9 mouse cellular contexts compared by ENCODE assay signal in the genomic region with DNA sequence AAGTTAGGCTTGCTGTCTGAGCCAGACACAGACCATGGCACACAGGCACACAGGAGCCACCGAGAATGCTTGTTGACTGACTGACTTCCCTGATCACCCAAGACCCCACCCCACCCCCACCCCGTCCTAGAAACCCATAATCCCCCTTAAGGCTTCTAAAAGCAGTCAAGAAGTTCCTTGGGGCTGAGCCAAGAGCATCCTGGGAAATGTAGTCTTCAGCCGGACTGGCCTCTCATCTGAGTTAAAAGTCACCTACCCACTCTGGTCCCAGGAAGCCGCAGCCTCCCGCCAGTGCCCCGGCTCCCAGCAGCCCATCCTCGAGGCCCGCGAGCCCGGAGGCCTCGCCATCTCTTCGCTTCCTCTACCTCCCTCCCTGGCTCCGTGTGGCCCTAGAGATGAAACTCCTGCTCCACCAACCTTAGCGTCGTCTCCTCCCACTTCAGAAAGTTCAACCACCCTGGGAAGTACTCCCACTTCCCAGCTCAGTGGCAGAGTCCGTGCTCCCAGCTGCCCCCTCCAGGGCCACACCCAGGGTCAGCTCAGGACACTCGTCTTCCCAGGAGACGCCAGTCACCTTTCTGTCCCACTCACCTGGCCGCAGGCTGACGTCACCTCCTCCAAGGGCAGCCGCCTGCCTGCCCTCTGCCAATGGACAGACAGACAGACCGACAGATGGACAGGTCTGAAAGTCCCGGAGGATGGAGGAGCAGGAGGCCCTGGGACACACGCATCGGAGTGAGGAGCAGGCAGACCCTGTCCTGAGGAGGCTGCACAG. TPM values are rescaled to one million over a fixed set of nuclear protein-coding genes. Genes with fewer than 3 reads are reported as not detected.
DNase-seq lines count a peak whose midpoint lies in the region; ATAC-seq and TF ChIP-seq lines count a peak whose summit lies in the region.
"Had no signal": no experiment of that assay in that cellular context is flagged by ENCODE, and none has a peak within 500 bp of the region (broad histone marks: within the 10 kb centered on the region; RNA-seq: fewer than 3 reads in every experiment).

No protein-coding gene starts in this region.

- TF ChIP-seq POLR2A in ES-Bruce4 (IDR thresholded peaks at IDR 0.05; ENCODE audit: insufficient read depth, low read length), result no peak

- H3K9me3 ChIP-seq in heart, embryonic 12.5 days (replicated peaks), result no peaks in the 10 kb centered on the region
- H3K9me3 ChIP-seq in ES-Bruce4 (replicated peaks; ENCODE audit: control insufficient read depth, insufficient read depth, low read length, poor library complexity, severe bottlenecking), result no peaks in the 10 kb centered on the region
- no peaks in the 10 kb centered on the region for H3K9me3 ChIP-seq in embryonic facial prominence, embryonic 13.5 days
- H3K9me3 ChIP-seq in limb, embryonic 12.5 days, result no peaks in the 10 kb centered on the region

- no peak for DNase-seq in heart, adult 11 months
- DNase-seq in spleen, postnatal 36 days (ENCODE audit: low spot score in 2 of 2), result no peak
- DNase-seq in thymus, postnatal 14 days, result no peak
- DNase-seq: lung, postnatal 4 days had no signal

- WGBS in heart, embryonic 12.5 days, result 21% methylated on average over 25 of the region's 25 CpGs
- WGBS in embryonic facial prominence, embryonic 13.5 days, result 16% methylated on average over 25 of the region's 25 CpGs
- 18% methylated on average over 25 of the region's 25 CpGs for WGBS in limb, embryonic 12.5 days

- no peak overlapping the region for H3K4me3 ChIP-seq in heart, embryonic 12.5 days
- peak overlapping the region; percentile 10; the same call in 1 of the 2 replicates for H3K4me3 ChIP-seq in ES-Bruce4 (ENCODE audit: low read depth, low read length)
- peak overlapping the region; percentile 12; the same call in 1 of the 2 replicates for H3K4me3 ChIP-seq in embryonic facial prominence, embryonic 13.5 days
- H3K4me3 ChIP-seq in limb, embryonic 12.5 days (replicated peaks), result peak overlapping the region; percentile 74

- no peak overlapping the region for H3K9ac ChIP-seq in heart, embryonic 12.5 days
- no peak overlapping the region for H3K9ac ChIP-seq in ES-Bruce4 (ENCODE audit: low read depth, poor library complexity, severe bottlenecking)
- H3K9ac ChIP-seq in embryonic facial prominence, embryonic 13.5 days, result peak overlapping the region; percentile 32; the same call in 1 of the 2 replicates
- no peak overlapping the region; the same call in 1 of the 2 replicates for H3K9ac ChIP-seq in limb, embryonic 12.5 days (replicated peaks)

- no peak for TF ChIP-seq CTCF in ES-Bruce4 (IDR thresholded peaks at IDR 0.05; ENCODE audit: low read depth, low read length)

- peaks cover 40% of the 10 kb centered on the region for H3K4me1 ChIP-seq in heart, embryonic 12.5 days (replicated peaks)
- no peaks in the 10 kb centered on the region for H3K4me1 ChIP-seq in ES-Bruce4 (ENCODE audit: control insufficient read depth, insufficient read depth, low read length)
- H3K4me1 ChIP-seq in embryonic facial prominence, embryonic 13.5 days, result peaks cover 44% of the 10 kb centered on the region
- peaks cover 39% of the 10 kb centered on the region for H3K4me1 ChIP-seq in limb, embryonic 12.5 days (replicated peaks)

- H3K4me2 ChIP-seq in heart, embryonic 12.5 days, result peak overlapping the region; percentile 31
- H3K4me2 ChIP-seq in embryonic facial prominence, embryonic 13.5 days, result peak overlapping the region; percentile 96
- H3K4me2 ChIP-seq in limb, embryonic 12.5 days, result peak overlapping the region; percentile 35

- H3K27me3 ChIP-seq in heart, embryonic 12.5 days (replicated peaks), result peaks cover 80% of the 10 kb centered on the region
- no peaks in the 10 kb centered on the region for H3K27me3 ChIP-seq in ES-Bruce4 (ENCODE audit: control insufficient read depth, insufficient read depth, low read length, poor library complexity, severe bottlenecking)
- H3K27me3 ChIP-seq in embryonic facial prominence, embryonic 13.5 days, result peaks cover 66% of the 10 kb centered on the region
- H3K27me3 ChIP-seq in limb, embryonic 12.5 days, result peaks cover 79% of the 10 kb centered on the region

- no peak for TF ChIP-seq EP300 in ES-Bruce4 (IDR thresholded peaks at IDR 0.05; ENCODE audit: insufficient read depth, low read depth, low read length)

- no peaks in the 10 kb centered on the region for H3K36me3 ChIP-seq in heart, embryonic 12.5 days
- no peaks in the 10 kb centered on the region for H3K36me3 ChIP-seq in ES-Bruce4 (ENCODE audit: control insufficient read depth, insufficient read depth, low read length, poor library complexity, severe bottlenecking)
- H3K36me3 ChIP-seq in embryonic facial prominence, embryonic 13.5 days, result no peaks in the 10 kb centered on the region
- H3K36me3 ChIP-seq in limb, embryonic 12.5 days, result no peaks in the 10 kb centered on the region

- no peak overlapping the region for H3K27ac ChIP-seq in heart, embryonic 12.5 days (ENCODE audit: poor library complexity, severe bottlenecking)
- no peak overlapping the region for H3K27ac ChIP-seq in ES-Bruce4 (ENCODE audit: insufficient read depth, low read length)
- no peak overlapping the region for H3K27ac ChIP-seq in embryonic facial prominence, embryonic 13.5 days
- no peak overlapping the region for H3K27ac ChIP-seq in limb, embryonic 12.5 days

- no peak for ATAC-seq in heart, embryonic 12.5 days (ENCODE audit: insufficient number of reproducible peaks, low FRiP score)
- no peak for ATAC-seq in embryonic facial prominence, embryonic 13.5 days (ENCODE audit: insufficient number of reproducible peaks, insufficient read depth, low FRiP score, low TSS enrichment, low read depth)
- no peak for ATAC-seq in limb, embryonic 12.5 days (ENCODE audit: insufficient number of reproducible peaks, insufficient read depth, low FRiP score, low TSS enrichment, low read depth)
- no peak for ATAC-seq in megakaryocyte, adult 5-6 weeks (ENCODE audit: poor library complexity, severe bottlenecking)

RNA-seq across cellular contexts. Expression of gene Sema6b, which starts 2.1 kb away (rescaled TPM):
- polyA plus RNA-seq in heart, embryonic 12.5 days (2016; fragmentation: Nextera tagmentation; extraction: Ambion mirVana), result 0.44 and 0.57 TPM in 2 replicates
- polyA plus RNA-seq in ES-Bruce4 (2011; ENCODE audit: insufficient read depth, insufficient read length, low read depth, missing spikeins), result 2.1 and 2.5 TPM in 2 replicates
- polyA plus RNA-seq in embryonic facial prominence, embryonic 13.5 days (2015; fragmentation: Nextera tagmentation; extraction: Ambion mirVana), result 2.4 and 2.5 TPM in 2 replicates
- 3.1 and 3.3 TPM in 2 replicates for polyA plus RNA-seq in limb, embryonic 12.5 days (2016; fragmentation: Nextera tagmentation; extraction: Ambion mirVana)
- 1.5 TPM in 2 replicates for total RNA-seq in megakaryocyte, adult 5-6 weeks (2015)
- 2.0 and 2.7 TPM in 2 replicates for total RNA-seq in megakaryocyte, adult 5-6 weeks (2017)

RNA-seq across cellular contexts. Expression of gene Lrg1, which starts 16.2 kb away (rescaled TPM):
- polyA plus RNA-seq in heart, embryonic 12.5 days (2016; fragmentation: Nextera tagmentation; extraction: Ambion mirVana), result 0.18 TPM in 1 of 2 replicates, not detected in the other
- polyA plus RNA-seq in ES-Bruce4 (2011; ENCODE audit: insufficient read depth, insufficient read length, low read depth, missing spikeins), result not detected in 2 replicates
- polyA plus RNA-seq in embryonic facial prominence, embryonic 13.5 days (2015; fragmentation: Nextera tagmentation; extraction: Ambion mirVana), result 0.24 and 0.30 TPM in 2 replicates
- 0.24 TPM in 1 of 2 replicates, not detected in the other for polyA plus RNA-seq in limb, embryonic 12.5 days (2016; fragmentation: Nextera tagmentation; extraction: Ambion mirVana)
- 17.6 and 20.1 TPM in 2 replicates for total RNA-seq in megakaryocyte, adult 5-6 weeks (2015)
- 23.9 and 33.9 TPM in 2 replicates for total RNA-seq in megakaryocyte, adult 5-6 weeks (2017)

RNA-seq across cellular contexts. Expression of gene Plin5, which starts 20.6 kb away (rescaled TPM):
- polyA plus RNA-seq in heart, embryonic 12.5 days (2016; fragmentation: Nextera tagmentation; extraction: Ambion mirVana), result 0.09 and 0.17 TPM in 2 replicates
- polyA plus RNA-seq in ES-Bruce4 (2011; ENCODE audit: insufficient read depth, insufficient read length, low read depth, missing spikeins), result 0.90 and 1.0 TPM in 2 replicates
- polyA plus RNA-seq in embryonic facial prominence, embryonic 13.5 days (2015; fragmentation: Nextera tagmentation; extraction: Ambion mirVana), result 0.17 and 0.30 TPM in 2 replicates
- polyA plus RNA-seq in limb, embryonic 12.5 days (2016; fragmentation: Nextera tagmentation; extraction: Ambion mirVana), result 0.10 TPM in 2 replicates
- total RNA-seq in megakaryocyte, adult 5-6 weeks (2015), result 0.18 TPM in 1 of 2 replicates, not detected in the other
- 0.45 TPM in 1 of 2 replicates, not detected in the other for total RNA-seq in megakaryocyte, adult 5-6 weeks (2017)

RNA-seq across cellular contexts. Expression of gene Tnfaip8l1, which starts 24.3 kb away (rescaled TPM):
- 4.8 and 5.0 TPM in 2 replicates for polyA plus RNA-seq in heart, embryonic 12.5 days (2016; fragmentation: Nextera tagmentation; extraction: Ambion mirVana)
- polyA plus RNA-seq in ES-Bruce4 (2011; ENCODE audit: insufficient read depth, insufficient read length, low read depth, missing spikeins), result 1.8 and 2.5 TPM in 2 replicates
- 13.8 and 13.9 TPM in 2 replicates for polyA plus RNA-seq in embryonic facial prominence, embryonic 13.5 days (2015; fragmentation: Nextera tagmentation; extraction: Ambion mirVana)
- polyA plus RNA-seq in limb, embryonic 12.5 days (2016; fragmentation: Nextera tagmentation; extraction: Ambion mirVana), result 8.3 and 9.5 TPM in 2 replicates
- 4.3 and 4.4 TPM in 2 replicates for total RNA-seq in megakaryocyte, adult 5-6 weeks (2015)
- 3.2 and 4.8 TPM in 2 replicates for total RNA-seq in megakaryocyte, adult 5-6 weeks (2017)

RNA-seq across cellular contexts. Expression of gene Plin4, which starts 28.4 kb away (rescaled TPM):
- 0.05 and 0.12 TPM in 2 replicates for polyA plus RNA-seq in heart, embryonic 12.5 days (2016; fragmentation: Nextera tagmentation; extraction: Ambion mirVana)
- 0.21 and 0.35 TPM in 2 replicates for polyA plus RNA-seq in ES-Bruce4 (2011; ENCODE audit: insufficient read depth, insufficient read length, low read depth, missing spikeins)
- polyA plus RNA-seq in embryonic facial prominence, embryonic 13.5 days (2015; fragmentation: Nextera tagmentation; extraction: Ambion mirVana), result 0.07 and 0.10 TPM in 2 replicates
- 0.12 and 0.23 TPM in 2 replicates for polyA plus RNA-seq in limb, embryonic 12.5 days (2016; fragmentation: Nextera tagmentation; extraction: Ambion mirVana)
- 0.09 TPM in 2 replicates for total RNA-seq in megakaryocyte, adult 5-6 weeks (2015)
- 0.18 TPM in 1 of 2 replicates, not detected in the other for total RNA-seq in megakaryocyte, adult 5-6 weeks (2017)

Comparison
In these comparisons a context has a peak if more than half of its experiments do, and no peak if none do; other contexts are left out.
1. H3K4me2 ChIP-seq: peak in every context shown above with its lines; median percentile 96 in embryonic facial prominence, embryonic 13.5 days; 35 in limb, embryonic 12.5 days; 31 in heart, embryonic 12.5 days.